Mouse (Mus musculus) CH12.LX (cell line): ENCODE results near the gene Krtap24-1. TPM values are rescaled to one million over a fixed set of nuclear protein-coding genes. Genes with fewer than 3 reads are reported as not detected.

Experiments used
- DNase-seq: peaks from one replicate; pipeline ENCODE4 v3.0.0-alpha.2; 2013; ENCODE audit errors: extremely low read depth
- H3K27ac ChIP-seq: 2 replicates; pipeline ENCODE4 v1.5.1; 2012; ENCODE audit warnings: low read depth, mild to moderate bottlenecking, control low read depth, moderate library complexity; ENCODE audit not compliant: insufficient read depth
- H3K27me3 ChIP-seq: replicated peaks from 2 replicates; pipeline ENCODE3; 2012; ENCODE audit warnings: inconsistent platforms
- H3K36me3 ChIP-seq, 2 experiments: replicated peaks in 1 of 2; 2 replicates each; pipeline versions ENCODE3 to v1.6.1; 2012; ENCODE audit warnings: inconsistent platforms in 1 of 2, low read length in 1 of 2, mild to moderate bottlenecking in 1 of 2, mixed read lengths in 1 of 2, moderate library complexity in 1 of 2; ENCODE audit not compliant: control insufficient read depth in 1 of 2, insufficient read depth in 1 of 2
- H3K4me1 ChIP-seq, 2 experiments: 2 replicates each; pipeline ENCODE4 v1.6.1; 2012; ENCODE audit warnings: inconsistent platforms in 1 of 2, moderate library complexity in 1 of 2; ENCODE audit not compliant: insufficient read depth in 2 of 2, control insufficient read depth in 1 of 2
- H3K4me2 ChIP-seq: 2 replicates; pipeline ENCODE4 v1.6.1; 2012; ENCODE audit warnings: low read depth, mild to moderate bottlenecking, control low read depth; ENCODE audit not compliant: poor library complexity, insufficient read depth, severe bottlenecking
- H3K4me3 ChIP-seq, 3 experiments: fragments of 150-350 bp in 1 of 3; sonication (generic) in 1 of 3; replicated peaks in 1 of 3; 2 replicates each; pipeline versions ENCODE3 to v1.5.1; 2011 to 2012; ENCODE audit warnings: low read depth in 2 of 3, low read length in 2 of 3, mild to moderate bottlenecking in 2 of 3, moderate library complexity in 2 of 3, control low read depth in 1 of 3, improper control_type of control experiment in 1 of 3, inconsistent platforms in 1 of 3, mixed read lengths in 1 of 3; ENCODE audit not compliant: poor library complexity in 1 of 3
- H3K79me2 ChIP-seq: replicated peaks from 2 replicates; pipeline ENCODE4 v1.6.1; 2012; ENCODE audit warnings: mild to moderate bottlenecking, moderate library complexity; ENCODE audit not compliant: control insufficient read depth, poor library complexity, insufficient read depth, severe bottlenecking; ENCODE audit errors: extremely low read depth
- H3K9ac ChIP-seq: 2 replicates; pipeline ENCODE4 v1.6.1; 2012; ENCODE audit warnings: low read depth, mild to moderate bottlenecking, control low read depth, moderate library complexity; ENCODE audit not compliant: insufficient read depth
- H3K9me3 ChIP-seq: replicated peaks from 2 replicates; pipeline ENCODE3; 2012; ENCODE audit warnings: low read length, inconsistent platforms, mixed read lengths
- BHLHE40 ChIP-seq: IDR thresholded peaks from 2 replicates; pipeline ENCODE4 v1.6.1; 2011; ENCODE audit warnings: mild to moderate bottlenecking, low read depth, low read length, improper control_type of control experiment
- CTCF ChIP-seq, 2 experiments: IDR thresholded peaks in 1 of 2; conservative IDR thresholded peaks in 1 of 2; 2 replicates each; pipeline ENCODE4 v1.5.1; 2011 to 2012; ENCODE audit warnings: low read depth in 2 of 2, low read length in 2 of 2, improper control_type of control experiment in 1 of 2, inconsistent platforms in 1 of 2, mild to moderate bottlenecking in 1 of 2, moderate library complexity in 1 of 2
- E2F4 ChIP-seq: IDR thresholded peaks from 2 replicates; pipeline ENCODE4 v1.6.1; 2011; ENCODE audit warnings: low read depth, low read length, improper control_type of control experiment; ENCODE audit not compliant: insufficient replicate concordance
- ELF1 ChIP-seq: IDR thresholded peaks from 2 replicates; pipeline ENCODE4 v1.6.1; 2014; ENCODE audit warnings: low read depth, mild to moderate bottlenecking, inconsistent platforms, low read length, improper control_type of control experiment
- GABPA ChIP-seq: IDR thresholded peaks from 2 replicates; pipeline ENCODE4 v1.6.1; 2012; ENCODE audit warnings: low read depth, low read length, improper control_type of control experiment, inconsistent platforms; ENCODE audit not compliant: insufficient replicate concordance
- HCFC1 ChIP-seq: IDR thresholded peaks from 2 replicates; pipeline ENCODE4 v1.6.1; 2012; ENCODE audit warnings: low read depth, mild to moderate bottlenecking, inconsistent platforms, low read length, improper control_type of control experiment
- IRF4 ChIP-seq: IDR thresholded peaks from 2 replicates; pipeline ENCODE4 v1.6.1; 2014; ENCODE audit warnings: low read depth, mild to moderate bottlenecking, inconsistent platforms, low read length, improper control_type of control experiment
- JUN ChIP-seq: IDR thresholded peaks from 2 replicates; pipeline ENCODE4 v1.6.1; 2011; ENCODE audit warnings: low read depth, mild to moderate bottlenecking, low read length, improper control_type of control experiment, moderate library complexity; ENCODE audit not compliant: insufficient read depth
- KAT2A ChIP-seq: IDR thresholded peaks from 2 replicates; pipeline ENCODE4 v1.6.1; 2012; ENCODE audit warnings: low read length, improper control_type of control experiment, inconsistent platforms; ENCODE audit not compliant: insufficient replicate concordance
- MAFK ChIP-seq: IDR thresholded peaks from 2 replicates; pipeline ENCODE4 v1.6.1; 2011; ENCODE audit warnings: low read length, improper control_type of control experiment; ENCODE audit not compliant: insufficient replicate concordance
- MXI1 ChIP-seq: IDR thresholded peaks from 2 replicates; pipeline ENCODE4 v1.6.1; 2011; ENCODE audit warnings: mild to moderate bottlenecking, low read depth, low read length, improper control_type of control experiment
- NELFE ChIP-seq: IDR thresholded peaks from 2 replicates; pipeline ENCODE4 v1.6.1; 2011; ENCODE audit warnings: low read depth, low read length, improper control_type of control experiment
- NRF1 ChIP-seq: IDR thresholded peaks from 2 replicates; pipeline ENCODE4 v1.6.1; 2014; ENCODE audit warnings: low read depth, mild to moderate bottlenecking, inconsistent platforms, low read length, improper control_type of control experiment, moderate library complexity
- PAX5 ChIP-seq: IDR thresholded peaks from 2 replicates; pipeline ENCODE4 v1.6.1; 2012; ENCODE audit warnings: low read length, inconsistent platforms, mixed read lengths
- RAD21 ChIP-seq: IDR thresholded peaks from 2 replicates; pipeline ENCODE4 v1.6.1; 2011; ENCODE audit warnings: low read depth, mild to moderate bottlenecking, low read length, improper control_type of control experiment, moderate library complexity
- TBP ChIP-seq: conservative IDR thresholded peaks from 2 replicates; pipeline ENCODE4 v1.6.1; 2011; ENCODE audit warnings: low read depth, low read length, improper control_type of control experiment
- USF1 ChIP-seq: IDR thresholded peaks from 2 replicates; pipeline ENCODE4 v1.6.1; 2014; ENCODE audit warnings: low read depth, mild to moderate bottlenecking, inconsistent platforms, low read length, improper control_type of control experiment
- ZC3H11A ChIP-seq: IDR thresholded peaks from 2 replicates; pipeline ENCODE4 v1.6.1; 2012; ENCODE audit warnings: low read depth, mild to moderate bottlenecking, inconsistent platforms, low read length, improper control_type of control experiment
- ZKSCAN1 ChIP-seq: IDR thresholded peaks from 2 replicates; pipeline ENCODE4 v1.6.1; 2012; ENCODE audit warnings: low read depth, inconsistent platforms, low read length, improper control_type of control experiment, borderline replicate concordance
- ZMIZ1 ChIP-seq: IDR thresholded peaks from 2 replicates; pipeline ENCODE4 v1.6.1; 2012; ENCODE audit warnings: low read depth, mild to moderate bottlenecking, inconsistent platforms, low read length, improper control_type of control experiment
- ZNF384 ChIP-seq: IDR thresholded peaks from 2 replicates; pipeline ENCODE4 v1.6.1; 2012; ENCODE audit warnings: low read depth, low read length, improper control_type of control experiment, inconsistent platforms
- dilution Hi-C: fragments of 300-500 bp; cut with MboI; formaldehyde crosslinking; loops from 2 replicates; pipeline ENCODE4 v1.14.3; 2020; ENCODE audit warnings: low sequenced_read_pairs; ENCODE audit not compliant: extremely low pct_unique_long_range_greater_than_20kb, extremely low pct_ligation_motif_present
- in situ Hi-C: fragments of 300-500 bp; cut with MboI; formaldehyde crosslinking; loops from 3 replicates; pipeline ENCODE4 v1.14.3; 2019; ENCODE audit warnings: low sequenced_read_pairs, low pct_ligation_motif_present, low pct_unique_long_range_greater_than_20kb, mixed read lengths
- polyA plus RNA-seq: library from polyadenylated mRNA; unstranded; fragments of >175 nt; gene quantifications from 2 replicates; pipeline ENCODE4 v1.2.1, GENCODE M21; 2012; ENCODE audit warnings: low read depth; ENCODE audit not compliant: insufficient read length
- total RNA-seq, 2 experiments: library from RNA; depleted of rRNA; stranded (reverse); fragments of 300-350 nt in 1 of 2; fragments of >200 nt in 1 of 2; gene quantifications; 2 replicates each; pipeline ENCODE4 v1.2.3; 2012 to 2014

Krtap24-1 gene
- total and polyA plus RNA-seq, 3 experiments, result not detected

- no peaks in the 10 kb centered on the region for H3K36me3 ChIP-seq
- H3K4me2 ChIP-seq, result no peak within 1 kb of the TSS
- no peak within 1 kb of the TSS for H3K27ac ChIP-seq
- H3K9ac ChIP-seq, result no peak within 1 kb of the TSS
- dilution Hi-C loops (no loop called here), in situ Hi-C loops (no loop called here)
- DNase-seq, result no peak
- H3K4me3 ChIP-seq, result no peak within 1 kb of the TSS
- H3K9me3 ChIP-seq, result peaks cover 56% of the 10 kb centered on the region
- TF ChIP-seq MXI1 (no peak), IRF4 (no peak), MAFK (no peak), ZNF384 (no peak), HCFC1 (no peak), PAX5 (no peak), ZC3H11A (no peak), NELFE (no peak), ELF1 (no peak), NRF1 (no peak), ZMIZ1 (no peak), RAD21 (no peak), GABPA (no peak), KAT2A (no peak)
- no peaks in the 10 kb centered on the region for H3K4me1 ChIP-seq
- no peaks in the 10 kb centered on the region for H3K27me3 ChIP-seq
- no peaks in the 10 kb centered on the region for H3K79me2 ChIP-seq
Measured at GRCm38 (mm10) chr16:88627566-88627965, 15.5 kb upstream of the Krtap24-1 start, which contains the start of gene 2310079G19Rik. TSS of gene 2310079G19Rik (minus strand) at chr16:88627666.

DNA sequence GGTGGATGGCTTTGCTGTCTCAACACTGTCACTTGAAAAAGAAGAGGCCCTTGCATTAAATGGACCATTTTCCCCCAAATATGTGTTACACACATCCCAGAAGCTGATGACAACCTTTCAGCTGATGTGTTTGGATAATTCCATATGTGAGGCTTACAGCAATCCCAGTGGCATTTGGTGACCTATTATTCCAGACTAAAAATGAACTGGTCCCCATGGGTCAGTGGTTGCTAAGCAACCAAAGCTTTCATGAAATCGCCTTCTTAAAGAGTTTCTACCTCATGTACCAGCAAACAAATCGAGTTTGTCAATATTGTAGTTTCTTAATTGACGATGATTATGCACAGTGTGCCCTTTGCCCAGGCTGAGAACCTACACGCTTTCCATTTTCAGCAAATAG is 633 bp upstream of the Krtap24-1 start:
- H3K4me1 ChIP-seq, result no peaks in the 10 kb centered on the region
- no peak for DNase-seq
- no peaks in the 10 kb centered on the region for H3K79me2 ChIP-seq
- TF ChIP-seq ZKSCAN1, result no peak
- no peak for TF ChIP-seq E2F4
- no peak for TF ChIP-seq CTCF (conservative IDR thresholded peaks at IDR 0.05 in 1 of 2, IDR thresholded peaks at IDR 0.05 in 1 of 2; ENCODE audit: low read depth in 2 of 2, low read length in 2 of 2)
- TF ChIP-seq JUN, result no peak
- TF ChIP-seq USF1, result no peak
- TF ChIP-seq TBP, result no peak
- TF ChIP-seq BHLHE40, result no peak
- TF ChIP-seq ZC3H11A, result no peak
- H3K9ac ChIP-seq, result no peak overlapping the region
- dilution Hi-C loops, result no loop called here
- H3K27me3 ChIP-seq, result no peaks in the 10 kb centered on the region
- no peak overlapping the region for H3K4me3 ChIP-seq
- no peak overlapping the region for H3K4me2 ChIP-seq
- in situ Hi-C loops, result no loop called here
- H3K36me3 ChIP-seq, result no peaks in the 10 kb centered on the region
- H3K27ac ChIP-seq, result no peak overlapping the region
- H3K9me3 ChIP-seq, result peaks cover 64% of the 10 kb centered on the region
